Mouse (Mus musculus) liver, embryonic 14.5 days (tissue): Measurements from ENCODE around the gene Casp8.

Experiments
- CTCF ChIP-seq: IDR thresholded peaks from 2 replicates; pipeline ENCODE4 v1.5.1; 2016; ENCODE audit warnings: antibody characterized with exemption, low read depth, control low read depth
- EP300 ChIP-seq: IDR thresholded peaks from 2 replicates; pipeline ENCODE4 v1.6.1; 2016; ENCODE audit warnings: antibody characterized with exemption, low read depth

GRCm38 (mm10) chr1:58760581-58760980 lies 34.6 kb upstream of the Casp8 start:
- TF ChIP-seq CTCF = no peak
- no peak for TF ChIP-seq EP300
